Mouse (Mus musculus): ENCODE measurements around the gene Agbl4. TPM values are rescaled to one million over a fixed set of nuclear protein-coding genes. Genes with fewer than 3 reads are reported as not detected.

Gene Agbl4
- total RNA-seq, 2 experiments from 2014 or later = 0.28 to 0.34 TPM

DNA sequence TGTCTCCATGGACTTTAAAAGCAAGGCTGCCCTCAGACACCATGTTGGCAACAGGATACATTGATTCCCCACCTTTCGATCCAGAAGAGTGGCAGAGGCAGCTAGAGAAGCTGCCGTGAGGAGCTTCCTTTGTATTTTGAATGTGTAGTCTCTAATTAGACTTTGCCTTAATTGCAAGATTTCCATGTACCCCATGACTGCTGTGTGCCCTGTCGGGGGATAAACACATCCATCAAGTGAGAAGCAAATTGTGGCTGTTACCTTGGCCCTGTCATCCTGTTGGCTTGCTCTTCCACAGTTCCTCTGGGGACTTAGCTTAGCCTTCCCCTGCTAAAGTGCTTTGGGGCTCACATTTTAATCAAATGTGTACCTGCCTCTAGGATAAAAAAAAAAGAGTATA lies 1075.0 kb downstream of the Agbl4 start:
- no peak for DNase-seq (ENCODE audit: low spot score)
- intact Hi-C loops (cut with DNase I) = no loop called here

DNA sequence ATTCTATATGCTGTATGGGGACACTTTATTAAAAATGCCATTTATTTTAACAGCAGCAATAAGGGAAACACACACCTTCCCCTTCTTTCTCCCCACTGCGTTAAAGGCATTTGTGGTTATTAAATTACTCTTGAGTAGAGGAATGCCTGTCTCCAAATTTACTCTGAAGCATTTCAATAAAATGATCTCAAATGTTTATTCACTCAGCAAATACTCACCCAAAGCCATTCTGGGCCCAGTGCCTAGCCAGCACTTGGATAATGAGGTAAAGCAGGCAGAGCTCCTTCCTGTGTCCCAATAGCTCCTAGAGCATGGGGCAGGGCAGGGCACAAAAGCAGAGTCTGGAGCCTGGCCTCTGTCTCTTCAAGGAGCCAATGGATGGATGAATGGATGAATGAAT lies 1075.6 kb downstream of the Agbl4 start:
- intact Hi-C loops (cut with DNase I) = no loop called here
- DNase-seq (ENCODE audit: low spot score) = no peak

DNA sequence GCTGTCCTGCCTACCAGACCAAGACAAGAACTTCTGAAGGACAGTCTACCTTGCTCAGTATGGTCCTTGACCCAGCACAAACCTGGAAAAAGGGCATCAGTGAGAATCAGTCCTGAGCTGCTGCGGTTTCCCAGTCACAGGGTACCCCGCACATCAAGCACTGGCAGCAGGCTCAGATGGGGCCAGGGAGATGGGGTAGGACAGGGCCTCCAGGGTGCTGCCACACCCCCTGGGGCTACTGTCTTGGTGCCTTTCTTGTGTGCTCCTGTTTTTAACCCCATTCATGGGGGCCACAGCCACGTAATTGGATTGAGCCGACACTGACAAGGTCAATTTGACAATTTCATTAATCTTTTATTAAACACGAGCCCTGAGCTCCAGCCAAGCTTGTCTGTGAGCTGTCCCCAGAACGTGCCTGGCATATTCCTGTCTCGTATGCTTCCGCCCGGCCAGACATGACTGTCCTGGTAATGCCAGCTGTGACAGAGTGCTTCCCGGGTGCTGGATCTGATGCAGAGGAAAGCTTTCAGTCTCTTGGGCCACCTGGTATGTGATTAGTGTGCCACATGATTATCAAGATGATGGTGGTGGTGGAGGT lies 1078.0 kb downstream of the Agbl4 start:
- intact Hi-C loops (cut with DNase I) = no loop called here
- no peak for DNase-seq (ENCODE audit: low spot score)

DNA sequence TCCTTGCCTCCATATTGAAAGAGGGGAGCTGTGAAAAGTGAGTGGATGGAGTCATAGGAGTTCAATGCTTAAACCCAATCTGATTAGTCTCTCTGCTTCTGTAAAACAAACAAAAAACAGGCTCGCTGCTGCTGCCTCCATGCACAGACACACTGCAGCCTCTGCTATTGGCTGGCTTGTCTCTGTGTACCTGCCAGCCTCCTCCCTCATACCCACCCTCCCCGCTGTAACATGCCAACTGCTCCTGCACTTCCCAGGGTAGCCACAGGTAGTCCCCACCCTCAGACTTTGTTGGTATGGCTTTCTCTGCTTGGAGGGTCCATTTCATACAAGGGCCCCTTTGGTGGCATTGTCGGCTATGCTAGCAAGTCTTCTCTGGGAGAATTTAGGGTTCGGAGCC lies 1080.0 kb downstream of the Agbl4 start:
- intact Hi-C loops (cut with DNase I) = no loop called here
- DNase-seq (ENCODE audit: low spot score) = no peak

DNA sequence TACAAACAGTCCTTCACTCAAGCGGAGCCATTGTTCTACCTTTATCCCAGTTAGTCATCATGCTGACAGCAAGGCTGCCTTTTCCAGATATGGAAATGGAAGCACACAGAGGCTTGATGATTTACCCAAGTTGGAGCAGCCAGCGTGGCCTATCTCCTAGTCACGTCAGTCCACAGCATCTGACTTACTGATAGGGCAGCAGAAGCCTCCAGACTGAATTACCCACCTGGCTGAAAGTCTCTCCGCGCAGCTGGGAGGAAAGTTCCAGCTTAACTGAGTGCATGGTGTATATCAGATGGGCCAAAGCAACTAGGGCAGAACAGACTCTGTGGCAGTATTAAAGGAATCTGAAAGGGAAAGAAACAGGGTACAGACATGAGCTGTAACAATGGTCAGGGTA lies 1086.0 kb downstream of the Agbl4 start:
- intact Hi-C loops (cut with DNase I) = no loop called here
- no peak for DNase-seq (ENCODE audit: low spot score)

DNA sequence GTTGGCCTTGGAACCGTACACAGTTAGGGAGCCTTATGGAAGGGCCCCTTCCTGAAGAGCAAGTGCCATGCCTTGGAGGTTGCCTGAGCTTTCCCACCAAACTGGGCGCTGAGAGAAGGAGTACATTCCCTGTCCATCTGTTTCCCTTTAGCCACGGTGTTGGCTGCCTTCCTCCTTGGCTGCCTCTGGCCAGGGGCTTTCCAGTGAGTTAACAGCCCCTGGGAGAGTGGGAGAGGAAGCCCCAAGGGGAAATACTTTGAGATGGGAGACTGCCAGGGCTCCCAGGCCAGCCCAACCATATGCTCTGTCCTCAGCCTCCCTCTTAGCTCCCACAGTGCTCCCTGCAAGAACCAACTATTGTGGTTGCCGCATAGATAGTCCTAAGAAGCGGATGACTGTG lies 1087.7 kb downstream of the Agbl4 start:
- intact Hi-C loops (cut with DNase I) = no loop called here
- peak; percentile 8 for DNase-seq (ENCODE audit: low spot score)

DNA sequence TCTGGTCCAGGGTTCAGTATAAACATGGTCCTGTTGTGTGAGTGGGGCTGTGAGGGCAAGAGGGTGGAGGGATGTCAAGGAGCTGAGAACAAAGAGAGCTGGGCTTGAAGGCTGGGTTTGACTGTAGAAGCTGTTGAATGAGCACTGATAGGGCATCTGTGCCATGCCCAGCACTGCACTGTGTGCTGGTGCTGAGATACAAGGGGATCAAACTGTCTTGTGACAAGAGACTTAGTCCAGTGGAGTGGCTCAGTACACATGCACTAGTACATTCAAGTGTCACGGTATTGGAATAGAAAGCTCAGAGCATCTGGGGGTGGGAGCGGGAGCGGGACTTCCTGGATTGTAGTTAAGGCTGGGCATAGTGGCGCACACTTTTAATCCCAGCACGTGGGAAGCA lies 1088.7 kb downstream of the Agbl4 start:
- intact Hi-C loops (cut with DNase I) = no loop called here
- DNase-seq (ENCODE audit: low spot score) = no peak

DNA sequence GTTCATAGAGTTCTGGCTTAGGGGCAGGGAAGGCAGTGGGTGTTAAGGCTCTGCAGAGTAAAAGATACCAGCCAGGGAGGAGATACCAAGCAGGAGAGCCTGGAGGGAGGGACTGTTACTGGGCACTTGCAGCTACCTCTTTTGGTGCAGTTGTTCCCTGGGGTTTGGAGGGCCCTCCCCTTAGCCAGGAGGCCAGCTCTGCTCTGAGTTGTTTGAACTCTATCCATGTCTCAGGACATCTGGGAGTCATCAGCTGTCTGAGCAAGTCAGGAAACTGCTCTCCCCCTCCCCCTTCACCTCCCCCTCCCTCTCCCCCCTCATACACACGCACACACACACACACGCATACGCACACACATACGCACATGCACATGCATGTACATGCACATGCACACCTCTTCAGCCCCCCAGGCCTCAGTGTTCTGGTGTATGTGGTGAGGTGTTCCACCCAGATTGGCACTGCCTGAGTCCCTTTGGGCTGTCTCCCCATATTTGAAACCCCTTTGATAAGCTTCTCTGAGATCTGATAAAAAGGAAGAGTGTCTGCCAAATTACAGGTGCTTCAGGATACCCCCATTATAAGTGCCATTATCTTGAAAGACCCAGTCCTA lies 1089.9 kb downstream of the Agbl4 start:
- intact Hi-C loops (cut with DNase I) = no loop called here
- DNase-seq (ENCODE audit: low spot score) = no peak

DNA sequence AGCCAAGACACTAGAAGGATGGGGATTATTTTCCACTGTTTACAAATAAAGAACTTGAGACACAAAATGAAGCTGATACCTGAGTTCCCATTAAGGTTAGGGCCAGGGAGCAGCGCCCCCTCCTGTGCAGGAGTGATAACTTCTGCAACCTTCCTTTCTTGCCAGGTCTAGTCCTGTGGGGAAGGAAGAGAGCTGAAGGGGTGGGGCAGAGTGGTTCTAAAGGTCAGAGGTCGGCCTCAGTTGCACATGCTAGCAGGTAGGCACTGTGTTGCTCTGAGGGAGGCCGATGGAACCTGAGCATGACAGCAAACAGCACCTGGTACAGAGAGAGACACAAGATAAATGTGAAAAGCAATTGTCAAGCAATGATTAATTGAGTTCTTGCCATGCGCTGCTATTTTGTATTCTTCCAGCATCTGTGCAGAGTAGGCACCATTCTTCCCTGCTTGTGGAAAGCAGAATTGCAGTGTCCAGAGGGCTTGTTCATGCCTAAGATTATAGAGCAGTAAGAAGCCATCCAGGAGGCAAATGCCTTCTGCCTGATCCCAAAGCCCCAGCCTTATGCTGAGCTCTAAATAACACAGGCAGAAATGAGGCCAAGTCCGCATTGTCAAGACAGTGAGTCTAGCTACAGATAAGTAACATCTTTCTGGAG lies 1096.4 kb downstream of the Agbl4 start:
- intact Hi-C loops (cut with DNase I) = loop anchor here (2.0 to 5.0 kb wide), 2 partner anchors 77 to 165 kb away; partner anchors contain the start of gene Bend5
- DNase-seq (ENCODE audit: low spot score) = no peak

DNA sequence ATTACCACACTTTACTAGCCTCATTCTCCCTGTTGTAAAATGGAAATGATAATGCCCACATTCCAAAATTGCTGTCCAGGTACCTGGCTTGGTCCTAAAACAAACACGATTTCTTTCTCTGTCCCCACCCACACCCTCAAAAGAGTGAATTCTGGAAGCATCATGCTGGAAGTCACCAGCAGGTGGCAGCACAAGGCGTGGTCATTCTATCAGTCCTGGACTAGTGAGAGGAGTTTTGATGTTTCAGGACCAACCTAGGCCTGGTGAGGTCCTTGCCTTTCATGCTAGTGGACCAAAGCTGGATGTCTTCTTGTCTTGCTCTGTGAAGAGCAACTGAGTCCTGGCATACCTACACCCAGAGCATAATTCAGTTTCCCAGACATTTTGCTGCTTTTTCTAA lies 1098.5 kb downstream of the Agbl4 start:
- DNase-seq (ENCODE audit: low spot score) = peak; percentile 30
- intact Hi-C loops (cut with DNase I) = loop anchor here (1.0 kb wide), 1 partner anchor 130 kb away; no protein-coding TSS in a partner anchor

DNA sequence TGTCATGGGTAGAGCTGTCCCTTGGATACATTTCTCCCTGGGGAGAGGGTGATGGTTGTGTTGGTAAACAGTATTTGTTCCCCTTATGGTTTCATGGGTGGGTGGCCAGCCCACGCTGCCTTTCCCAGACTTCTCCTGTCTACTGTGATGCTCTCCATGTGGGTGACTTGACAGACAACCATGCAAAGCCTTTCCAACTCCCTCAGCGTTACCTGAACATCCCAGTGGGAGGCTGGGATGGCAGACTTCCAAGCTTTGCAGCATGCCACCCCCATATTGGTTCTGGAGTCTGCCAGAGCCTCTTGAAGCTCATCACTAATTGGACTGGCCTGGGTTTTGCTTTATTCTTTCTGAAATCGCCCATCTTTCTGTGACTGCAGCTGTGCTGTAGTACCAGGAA lies 1101.3 kb downstream of the Agbl4 start:
- intact Hi-C loops (cut with DNase I) = no loop called here
- DNase-seq (ENCODE audit: low spot score) = no peak

DNA sequence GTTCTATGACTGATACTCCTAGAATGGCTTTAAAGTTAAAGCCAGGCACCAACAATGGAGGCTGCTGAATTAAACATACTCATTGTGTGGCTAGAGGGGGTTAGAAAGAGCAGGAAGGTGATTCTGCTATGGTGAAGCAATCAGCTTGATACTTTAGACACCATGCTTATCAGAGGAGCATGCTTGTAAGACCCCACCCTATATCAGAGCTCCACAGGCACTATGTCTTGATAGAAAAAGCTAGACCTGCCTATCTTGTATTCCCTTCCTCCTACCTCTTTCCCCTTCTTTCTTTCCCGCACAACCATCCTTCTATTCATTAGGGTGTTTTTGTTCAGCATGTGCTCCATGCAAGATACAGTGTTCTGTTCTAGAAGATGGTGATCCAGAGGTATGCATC lies 1104.0 kb downstream of the Agbl4 start:
- intact Hi-C loops (cut with DNase I) = no loop called here
- DNase-seq (ENCODE audit: low spot score) = no peak

DNA sequence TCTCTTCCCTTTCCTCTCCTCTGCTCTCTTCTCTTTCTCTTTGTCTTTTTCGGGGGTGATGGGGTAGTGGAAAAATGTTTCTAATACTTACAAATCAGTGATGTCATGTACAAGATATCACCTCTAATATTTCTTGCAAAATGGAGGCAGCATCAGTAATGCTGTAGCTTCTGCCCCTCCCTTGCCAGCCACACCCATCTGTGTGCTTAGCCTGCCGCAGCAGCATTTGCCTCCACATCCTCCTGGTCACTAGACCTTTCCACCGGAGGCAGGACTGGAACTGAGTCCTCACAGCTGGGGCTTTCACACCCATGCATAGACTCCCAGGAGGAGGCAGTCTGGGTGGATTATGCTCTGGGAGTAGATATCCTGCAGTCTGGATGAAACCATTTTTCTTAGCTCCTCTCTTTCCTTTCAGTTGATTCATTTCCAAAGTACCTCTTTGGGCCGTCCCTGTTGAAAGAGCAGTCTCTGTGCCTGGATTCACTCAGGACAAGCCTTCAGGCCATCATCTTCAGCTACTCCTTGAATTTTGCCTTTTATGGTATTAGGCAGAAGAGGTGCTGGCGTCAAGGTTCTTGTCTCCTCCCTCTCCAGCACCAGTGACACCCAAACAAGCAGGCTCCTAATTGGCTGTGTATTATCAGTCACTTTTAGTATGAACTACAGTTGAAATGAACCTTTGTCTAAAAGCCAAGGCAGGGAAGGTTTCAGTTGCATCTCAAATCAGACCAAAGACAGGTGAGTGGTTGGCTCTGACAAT lies 1105.7 kb downstream of the Agbl4 start:
- intact Hi-C loops (cut with DNase I) = no loop called here
- DNase-seq (ENCODE audit: low spot score) = no peak

DNA sequence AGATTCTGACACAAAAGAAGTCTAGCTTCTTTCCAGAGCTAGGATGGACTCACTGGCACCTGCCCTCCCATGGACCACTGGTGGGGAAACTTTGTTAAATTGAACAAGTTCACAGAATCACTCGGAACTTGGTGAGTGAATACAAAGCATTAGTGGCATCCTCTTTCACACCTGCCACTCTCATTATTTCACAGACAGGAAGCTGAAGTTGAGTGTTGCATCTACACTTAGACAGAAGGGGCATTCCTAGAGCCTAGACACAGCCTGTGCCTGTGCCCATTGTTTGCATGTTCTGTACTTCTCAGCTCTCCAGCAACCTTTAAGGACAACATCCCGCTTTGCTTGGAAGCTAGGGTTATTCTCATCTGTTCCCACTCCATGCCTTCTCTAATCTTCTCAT lies 1107.5 kb downstream of the Agbl4 start:
- DNase-seq (ENCODE audit: low spot score) = no peak
- intact Hi-C loops (cut with DNase I) = no loop called here

DNA sequence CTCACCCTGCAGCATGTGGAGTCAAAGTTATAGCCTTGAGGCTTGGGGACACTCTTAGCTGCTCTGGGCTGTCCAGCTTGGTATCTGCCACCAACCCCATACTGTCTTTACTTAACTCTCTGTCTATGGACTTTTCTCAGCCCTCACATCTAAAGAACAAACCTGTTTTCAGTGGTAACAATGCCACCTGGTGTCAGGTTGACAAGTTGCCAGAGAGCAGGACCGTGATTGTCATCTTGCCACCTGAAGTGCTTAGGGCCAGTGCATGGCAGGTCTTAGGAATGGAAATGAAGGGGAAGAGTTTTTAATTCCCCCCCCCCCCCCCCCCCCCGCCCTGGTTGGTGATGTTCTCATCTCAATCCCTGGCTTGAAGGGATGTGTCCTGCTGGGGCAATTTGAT lies 1112.7 kb downstream of the Agbl4 start:
- intact Hi-C loops (cut with DNase I) = no loop called here
- DNase-seq (ENCODE audit: low spot score) = no peak

DNA sequence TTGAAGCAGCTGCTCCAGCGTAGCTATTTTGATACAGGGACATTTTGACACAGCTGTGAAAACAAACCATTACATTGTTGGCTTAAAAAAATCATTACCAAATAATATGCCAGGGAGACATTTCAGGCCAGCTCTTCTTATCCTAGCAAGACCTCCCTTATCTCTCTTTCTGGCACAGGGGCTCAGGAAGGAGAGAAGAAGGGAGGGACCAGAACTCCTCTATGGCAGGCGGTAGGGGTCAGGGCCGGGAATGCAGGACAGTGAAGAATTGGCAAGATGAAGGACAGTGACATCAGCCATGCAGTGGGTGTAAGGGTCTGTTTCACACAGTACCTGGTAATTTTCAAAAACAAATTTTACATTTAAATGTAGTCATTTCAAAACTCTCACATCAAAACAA lies 1116.5 kb downstream of the Agbl4 start:
- DNase-seq (ENCODE audit: low spot score) = peak; percentile 26
- intact Hi-C loops (cut with DNase I) = no loop called here

DNA sequence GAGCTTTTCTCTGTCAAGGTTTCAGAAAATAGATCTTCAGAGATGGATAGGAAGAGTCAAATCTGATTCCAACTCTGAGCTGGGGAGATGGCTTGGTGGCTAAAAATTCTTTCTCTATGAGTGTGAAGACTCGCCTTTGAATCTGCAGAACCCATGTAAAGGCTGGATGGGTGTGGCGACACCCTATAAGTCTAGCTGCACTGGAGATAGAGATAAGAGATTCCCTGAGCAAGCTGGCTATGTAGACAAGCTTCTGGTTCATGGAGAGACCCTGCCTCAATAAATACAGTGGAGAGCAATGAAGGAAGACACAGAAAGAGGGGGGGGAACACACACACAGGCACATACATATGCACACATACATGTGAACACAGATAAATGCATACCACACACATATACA lies 1118.7 kb downstream of the Agbl4 start:
- DNase-seq (ENCODE audit: low spot score) = no peak
- intact Hi-C loops (cut with DNase I) = no loop called here

DNA sequence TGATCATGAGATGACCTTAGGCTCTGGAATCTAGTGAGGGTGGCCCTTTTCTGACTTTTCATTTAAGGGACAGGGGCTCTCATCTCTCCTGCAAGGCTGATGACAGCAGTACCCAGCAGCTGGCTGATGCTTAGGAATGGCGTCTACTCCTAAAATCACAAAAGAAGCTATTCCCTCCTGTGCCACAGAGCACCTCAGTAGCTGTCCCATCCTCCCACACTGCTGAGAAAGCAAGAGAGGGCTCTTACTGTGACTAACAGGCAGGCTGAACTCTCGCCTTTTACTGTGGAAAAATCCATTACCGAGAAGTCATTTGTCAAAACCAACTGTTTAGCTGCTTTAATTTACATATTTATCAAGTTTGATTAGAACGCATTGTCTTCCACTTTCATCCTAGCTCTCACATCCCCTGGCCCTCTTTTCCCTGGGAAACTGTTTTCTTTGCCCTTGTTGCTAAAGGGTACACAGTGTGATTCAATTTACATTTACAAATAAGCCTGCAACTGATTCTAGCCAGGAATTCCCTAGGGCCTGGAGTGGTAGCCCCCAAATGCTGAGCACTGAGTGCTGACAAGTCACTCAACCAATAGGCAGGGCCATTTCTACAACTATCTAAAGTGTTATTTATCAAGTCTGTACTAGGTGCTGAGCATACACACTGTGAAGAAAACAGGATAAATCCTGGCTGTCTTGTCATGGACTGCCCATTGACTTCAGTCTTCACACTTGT lies 1119.8 kb downstream of the Agbl4 start:
- DNase-seq (ENCODE audit: low spot score) = no peak
- intact Hi-C loops (cut with DNase I) = no loop called here

DNA sequence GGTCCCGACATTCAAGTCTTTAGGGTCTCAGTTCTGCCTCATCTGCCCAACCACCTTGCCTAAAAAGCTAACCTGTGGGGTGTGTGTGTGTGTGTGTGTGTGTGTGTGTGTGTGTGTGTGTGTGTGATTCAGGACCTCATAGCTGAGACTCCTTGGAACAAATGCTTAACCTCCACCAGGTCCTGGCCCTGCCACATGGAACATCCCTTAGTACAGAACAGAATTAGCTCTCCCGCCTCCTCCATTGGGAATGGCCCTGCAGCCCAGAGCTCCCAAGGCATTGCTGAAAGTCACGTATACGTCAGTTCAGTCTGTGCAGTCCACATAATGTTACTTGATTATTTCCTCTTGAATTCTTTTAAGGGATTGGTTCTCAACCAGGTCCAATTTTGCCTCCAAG lies 1120.7 kb downstream of the Agbl4 start:
- intact Hi-C loops (cut with DNase I) = no loop called here
- DNase-seq (ENCODE audit: low spot score) = no peak

DNA sequence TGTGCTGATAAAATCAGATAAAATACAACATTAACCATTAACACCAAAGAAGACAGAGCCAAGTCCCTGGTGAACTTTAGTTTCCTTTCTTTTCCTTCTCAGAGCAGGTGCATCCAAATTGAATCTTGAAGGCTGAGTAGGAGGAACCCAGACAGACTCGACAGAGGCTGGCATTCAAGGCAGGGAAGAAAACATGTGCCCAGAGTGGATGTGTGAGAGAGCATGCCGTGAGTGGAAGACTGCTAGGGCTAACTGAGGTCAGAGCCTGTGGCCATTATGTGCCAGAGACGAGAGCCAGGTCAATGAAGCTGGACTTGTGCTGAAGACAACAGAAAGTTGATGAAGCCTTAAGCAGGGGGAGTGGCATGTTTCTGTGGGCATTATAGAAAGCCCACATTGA lies 1121.8 kb downstream of the Agbl4 start:
- intact Hi-C loops (cut with DNase I) = no loop called here

More for the DNA sequence above, 1121.8 kb downstream of the Agbl4 start:
- no peak for DNase-seq (ENCODE audit: low spot score)
